Mouse (Mus musculus) heart, postnatal 0 days (tissue): ENCODE data around the gene F2rl1.

Source experiments
- CTCF ChIP-seq: IDR thresholded peaks from 2 replicates; pipeline ENCODE4 v1.5.1; 2016; ENCODE audit warnings: antibody characterized with exemption, control low read depth, low read depth
- EP300 ChIP-seq: IDR thresholded peaks from 2 replicates; pipeline ENCODE4 v1.6.1; 2016; ENCODE audit warnings: antibody characterized with exemption, low read depth

GRCm38 (mm10) chr13:95553885-95554492 is 29.0 kb upstream of the F2rl1 start:
- TF ChIP-seq CTCF (no peak), EP300 (no peak)
